Mouse (Mus musculus): Measurements from ENCODE around the gene BC051142.

- TF ChIP-seq CTCF (IDR thresholded peaks at IDR 0.05; ENCODE audit: low read depth, low read length) (no peak), POLR2A (IDR thresholded peaks at IDR 0.05; ENCODE audit: borderline replicate concordance, low read depth, low read length) (no peak)
Measured at GRCm38 (mm10) chr17:34438588-34438987, 40.0 kb downstream of the BC051142 start.

All from bone marrow macrophage, adult 2 months (primary cell).